ENCODE assay signal across 23 mouse cellular contexts in the genomic region with DNA sequence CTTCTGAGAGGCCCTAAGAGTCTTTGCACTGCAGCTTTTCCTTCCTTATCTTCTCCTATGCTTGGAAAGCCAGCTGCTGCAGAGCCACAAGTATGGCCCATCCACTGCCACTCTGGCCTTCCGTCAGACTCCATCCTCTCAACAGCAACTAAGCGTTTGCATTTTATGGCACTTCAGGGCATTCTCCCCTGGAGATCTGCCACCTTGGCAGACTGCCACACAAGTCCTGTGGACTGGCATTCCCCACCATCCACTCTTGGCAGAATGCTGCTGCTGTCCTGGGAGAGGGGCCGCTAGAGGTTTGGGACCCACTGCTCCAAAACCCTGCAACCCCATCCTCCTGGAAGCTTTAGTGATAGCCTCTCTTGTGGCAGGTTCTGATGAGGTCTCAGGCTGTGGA. TPM values are rescaled to one million over a fixed set of nuclear protein-coding genes. Genes with fewer than 3 reads are reported as not detected.
DNase-seq lines count a peak whose midpoint lies in the region; ATAC-seq and TF ChIP-seq lines count a peak whose summit lies in the region.
"Had no signal": no experiment of that assay in that cellular context is flagged by ENCODE, and none has a peak within 500 bp of the region (broad histone marks: within the 10 kb centered on the region; RNA-seq: fewer than 3 reads in every experiment).

No protein-coding gene starts in this region.

- H3K9ac ChIP-seq in lung, embryonic 14.5 days = no peak overlapping the region
- H3K9ac ChIP-seq: limb, embryonic 13.5 days; liver, postnatal 0 days; midbrain, embryonic 12.5 days had no signal

- DNase-seq in heart, postnatal 10 days = peak; percentile 26 to 36
- no peak for DNase-seq in heart, embryonic 10.5 days (ENCODE audit: low spot score)
- peak; percentile 44 for DNase-seq in lung, embryonic 14.5 days
- no peak for DNase-seq in lung, postnatal 25 days (ENCODE audit: low spot score)
- peak; percentile 29 for DNase-seq in NIH3T3 (ENCODE audit: low read depth)
- DNase-seq in kidney, postnatal 10 days = peak; percentile 72
- DNase-seq in urinary bladder, postnatal 4 days (ENCODE audit: low spot score in 2 of 2) = no peak
- no peak for DNase-seq in B cell, adult 2 months
- DNase-seq: cerebellum, adult 18-20 months; liver, postnatal 0 days; thymus, postnatal 25 days had no signal

- no peak overlapping the region for H3K27ac ChIP-seq in heart, embryonic 10.5 days
- H3K27ac ChIP-seq in lung, embryonic 14.5 days (ENCODE audit: low read depth) = no peak overlapping the region
- H3K27ac ChIP-seq: forebrain, embryonic 10.5 days; layer of hippocampus, adult 2 months; left cerebral cortex, adult 2 months; limb, embryonic 13.5 days; midbrain, embryonic 12.5 days; stomach, postnatal 0 days had no signal

- ATAC-seq in lung, embryonic 14.5 days (ENCODE audit: insufficient read depth) = no peak
- ATAC-seq: activated CD4-positive, CD25-positive, alpha-beta regulatory T cell, adult 4 months; CD4-positive, CD25-positive, alpha-beta regulatory T cell, adult 4 months; liver, postnatal 0 days had no signal

- 0 out of 2 replicates have a peak, but pooled peaks cover 4% of the 10 kb centered on the region for H3K4me1 ChIP-seq in heart, embryonic 10.5 days
- peaks cover 5% of the 10 kb centered on the region; the same call in 1 of the 2 replicates for H3K4me1 ChIP-seq in lung, embryonic 14.5 days (ENCODE audit: insufficient read depth)

- H3K4me2 ChIP-seq in lung, embryonic 14.5 days = no peak overlapping the region
- H3K4me2 ChIP-seq: limb, embryonic 13.5 days; midbrain, embryonic 12.5 days had no signal

- no peak overlapping the region for H3K4me3 ChIP-seq in heart, embryonic 10.5 days
- H3K4me3 ChIP-seq in lung, embryonic 14.5 days (ENCODE audit: low read depth, low read length) = no peak overlapping the region
- H3K4me3 ChIP-seq: forebrain, embryonic 10.5 days; layer of hippocampus, adult 2 months; left cerebral cortex, adult 2 months; limb, embryonic 13.5 days; midbrain, embryonic 12.5 days had no signal

- peaks cover 22% of the 10 kb centered on the region for H3K27me3 ChIP-seq in heart, embryonic 10.5 days (ENCODE audit: insufficient read depth, poor library complexity, severe bottlenecking)
- H3K27me3 ChIP-seq in lung, embryonic 14.5 days (ENCODE audit: insufficient read depth, low read length) = no peaks in the 10 kb centered on the region

- WGBS in heart, embryonic 10.5 days = 89% methylated on average over 3 of the region's 3 CpGs
- 66% methylated on average over 3 of the region's 3 CpGs for WGBS in lung, embryonic 14.5 days

- H3K9me3 ChIP-seq in heart, embryonic 10.5 days = no peaks in the 10 kb centered on the region
- H3K9me3 ChIP-seq in lung, embryonic 14.5 days (ENCODE audit: low read depth, low read length) = no peaks in the 10 kb centered on the region
- H3K9me3 ChIP-seq: midbrain, embryonic 12.5 days had no signal

- H3K36me3 ChIP-seq in heart, embryonic 10.5 days = no peaks in the 10 kb centered on the region
- no peaks in the 10 kb centered on the region for H3K36me3 ChIP-seq in lung, embryonic 14.5 days (ENCODE audit: insufficient read depth)
- H3K36me3 ChIP-seq: forebrain, embryonic 10.5 days; limb, embryonic 13.5 days; midbrain, embryonic 12.5 days had no signal

- intact Hi-C loops in heart, postnatal 10 days (cut with DNase I) = no loop called here

- TF ChIP-seq CTCF in lung, embryonic 14.5 days (IDR thresholded peaks at IDR 0.05; ENCODE audit: low read depth) = no peak

RNA-seq across cellular contexts. Expression of a gene that starts 3.1 kb away (rescaled TPM):
- 10 to 100 TPM; 10.1 to 10.8 TPM for total RNA-seq in heart, postnatal 10 days (2021)
- polyA plus RNA-seq in heart, embryonic 10.5 days (2016; fragmentation: Nextera tagmentation; extraction: Ambion mirVana) = 18.0 and 22.6 TPM in 2 replicates
- polyA plus RNA-seq in lung, embryonic 14.5 days (2014; fragmentation: Nextera tagmentation; extraction: Ambion mirVana) = 37.0 and 37.5 TPM in 2 replicates

RNA-seq across cellular contexts. Expression of a gene that starts 14.9 kb away (rescaled TPM):
- total RNA-seq in heart, postnatal 10 days (2021) = not detected
- polyA plus RNA-seq in heart, embryonic 10.5 days (2016; fragmentation: Nextera tagmentation; extraction: Ambion mirVana) = 0.24 TPM in 1 of 2 replicates, not detected in the other
- 2.4 and 3.3 TPM in 2 replicates for polyA plus RNA-seq in lung, embryonic 14.5 days (2014; fragmentation: Nextera tagmentation; extraction: Ambion mirVana)
- total RNA-seq: common myeloid progenitor, adult 5-6 weeks; gastrocnemius, postnatal 4 days; layer of hippocampus, adult 2 months; left cerebral cortex, adult 2 months; MEL had no signal
- polyA plus RNA-seq: activated CD4-positive, CD25-positive, alpha-beta regulatory T cell, adult 4 months; CD4-positive, CD25-positive, alpha-beta regulatory T cell, adult 4 months; forebrain, embryonic 10.5 days; limb, embryonic 13.5 days; liver, postnatal 0 days; spleen, adult 2 months had no signal

RNA-seq across cellular contexts. Expression of a gene that starts 43.5 kb away (rescaled TPM):
- 10 to 100 TPM; 22.1 to 25.2 TPM for total RNA-seq in heart, postnatal 10 days (2021)
- polyA plus RNA-seq in heart, embryonic 10.5 days (2016; fragmentation: Nextera tagmentation; extraction: Ambion mirVana) = 3.9 and 6.4 TPM in 2 replicates
- polyA plus RNA-seq in lung, embryonic 14.5 days (2014; fragmentation: Nextera tagmentation; extraction: Ambion mirVana) = 11.6 and 13.5 TPM in 2 replicates

Comparison
In these comparisons a context has a peak if more than half of its experiments do, and no peak if none do; other contexts are left out.
1. DNase-seq: peak in heart, postnatal 10 days (2 of 2), lung, embryonic 14.5 days (single experiment), NIH3T3 (single experiment) and kidney, postnatal 10 days (single experiment); none in heart, embryonic 10.5 days (single experiment), lung, postnatal 25 days (single experiment), urinary bladder, postnatal 4 days (0 of 2) and B cell, adult 2 months (0 of 2).